Mouse (Mus musculus): ENCODE data around the gene Ptpn21. TPM values are rescaled to one million over a fixed set of nuclear protein-coding genes. Genes with fewer than 3 reads are reported as not detected.

Gene Ptpn21
- polyA plus RNA-seq, 1 experiment = 14.0 TPM

DNA sequence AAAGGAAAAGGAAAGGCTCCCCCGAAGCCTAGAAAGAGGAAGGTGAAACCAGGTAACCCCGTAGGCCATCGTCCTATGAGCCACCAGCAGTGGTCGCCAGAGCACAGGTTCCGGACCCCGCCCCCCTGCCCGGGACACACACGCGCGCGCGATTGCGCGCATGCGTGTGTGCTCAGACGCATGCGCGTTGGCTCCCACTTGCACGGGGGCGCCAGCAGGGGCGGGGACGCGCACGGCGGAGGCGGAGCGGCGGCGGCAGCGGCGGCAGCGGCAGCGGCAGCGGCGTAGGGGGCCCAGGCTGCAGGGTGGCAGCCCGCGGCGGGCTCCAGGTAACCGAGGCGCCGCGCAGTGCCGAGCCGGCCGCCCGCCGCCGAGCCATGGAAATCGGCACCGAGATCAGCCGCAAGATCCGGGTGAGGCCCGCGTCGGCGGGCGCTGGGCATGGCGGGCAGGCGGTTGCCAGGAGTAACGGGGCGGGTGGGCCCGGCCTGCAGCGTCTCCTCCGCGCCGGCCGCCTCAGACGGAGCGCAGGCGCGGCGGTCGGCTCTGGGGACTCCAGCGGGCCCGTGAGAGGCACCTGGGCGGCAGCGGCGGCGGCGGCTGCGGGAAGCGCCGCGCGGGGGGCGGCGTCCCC is 9.7 kb upstream of the Ptpn21 start, which contains the start of gene Zc3h14:
Zc3h14 (plus strand) TSS at position 219 of the 634 bp plus-strand sequence.
- Histone ChIP-seq H3K27ac (ENCODE audit: insufficient read depth, low read length) (peak within 1 kb of the TSS; percentile 70), H3K27me3 (ENCODE audit: control insufficient read depth, insufficient read depth, low read length) (no peaks in the 10 kb centered on the region), H3K4me3 (replicated peaks; ENCODE audit: insufficient read depth, low read depth, low read length) (peak within 1 kb of the TSS; percentile 82), H3K4me1 (ENCODE audit: control insufficient read depth, insufficient read depth, low read length) (peaks cover 6% of the 10 kb centered on the region; the same call in 1 of the 2 replicates)
- WGBS = under 1% methylated on average over 86 of the region's 87 CpGs
- peak; percentile 92 to 93 for DNase-seq
- TF ChIP-seq CTCF (IDR thresholded peaks at IDR 0.05; ENCODE audit: borderline replicate concordance, insufficient read depth, low read depth, low read length) (peak; percentile 67; the same call in 1 of the 2 replicates), POLR2A (IDR thresholded peaks at IDR 0.05; ENCODE audit: borderline replicate concordance, insufficient read depth, low read length) (0 out of 2 replicates have a peak, but pooled peaks have one; percentile 35)

DNA sequence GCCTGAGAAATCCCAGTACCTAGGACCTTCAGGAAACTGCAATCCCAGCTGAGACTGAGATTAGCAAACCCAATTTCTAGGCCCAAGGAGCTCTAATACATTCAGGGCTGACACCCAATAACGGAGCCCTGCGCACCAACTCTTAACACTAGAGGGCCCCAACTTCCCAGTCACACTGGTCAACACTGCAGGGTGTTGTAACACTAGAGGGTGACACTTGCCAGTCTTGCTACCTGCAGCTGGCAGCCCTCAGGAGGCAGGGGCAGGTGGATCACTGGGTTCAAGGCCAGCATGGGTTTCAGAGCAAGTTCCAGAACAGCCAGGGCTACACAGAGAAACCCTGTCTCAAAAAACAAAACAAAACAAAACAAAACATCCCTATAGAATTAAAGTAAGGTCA is 8.9 kb upstream of the Ptpn21 start:
- peak; percentile 43 to 46 for DNase-seq
- Histone ChIP-seq H3K27me3 (ENCODE audit: control insufficient read depth, insufficient read depth, low read length) (no peaks in the 10 kb centered on the region), H3K4me1 (ENCODE audit: control insufficient read depth, insufficient read depth, low read length) (peaks cover 6% of the 10 kb centered on the region; the same call in 1 of the 2 replicates), H3K4me3 (replicated peaks; ENCODE audit: insufficient read depth, low read depth, low read length) (no peak overlapping the region), H3K27ac (ENCODE audit: insufficient read depth, low read length) (no peak overlapping the region)
- WGBS = 20% methylated on average over 2 of the region's 2 CpGs
- TF ChIP-seq CTCF (IDR thresholded peaks at IDR 0.05; ENCODE audit: borderline replicate concordance, insufficient read depth, low read depth, low read length) (no peak; the same call in 1 of the 2 replicates), POLR2A (IDR thresholded peaks at IDR 0.05; ENCODE audit: borderline replicate concordance, insufficient read depth, low read length) (no peak)

GRCm38 (mm10) chr12:98745626-98746025 is 8.4 kb upstream of the Ptpn21 start:
- no peak for TF ChIP-seq POLR2A (IDR thresholded peaks at IDR 0.05; ENCODE audit: borderline replicate concordance, insufficient read depth, low read length)
- no peak for TF ChIP-seq CTCF (IDR thresholded peaks at IDR 0.05; ENCODE audit: borderline replicate concordance, insufficient read depth, low read depth, low read length)
- H3K4me1 ChIP-seq (ENCODE audit: control insufficient read depth, insufficient read depth, low read length) = peaks cover 6% of the 10 kb centered on the region; the same call in 1 of the 2 replicates
- no peaks in the 10 kb centered on the region for H3K27me3 ChIP-seq (ENCODE audit: control insufficient read depth, insufficient read depth, low read length)
- WGBS = 77% methylated on average over 4 of the region's 4 CpGs
- H3K27ac ChIP-seq (ENCODE audit: insufficient read depth, low read length) = no peak overlapping the region
- no peak for DNase-seq
- no peak overlapping the region for H3K4me3 ChIP-seq (replicated peaks; ENCODE audit: insufficient read depth, low read depth, low read length)

DNA sequence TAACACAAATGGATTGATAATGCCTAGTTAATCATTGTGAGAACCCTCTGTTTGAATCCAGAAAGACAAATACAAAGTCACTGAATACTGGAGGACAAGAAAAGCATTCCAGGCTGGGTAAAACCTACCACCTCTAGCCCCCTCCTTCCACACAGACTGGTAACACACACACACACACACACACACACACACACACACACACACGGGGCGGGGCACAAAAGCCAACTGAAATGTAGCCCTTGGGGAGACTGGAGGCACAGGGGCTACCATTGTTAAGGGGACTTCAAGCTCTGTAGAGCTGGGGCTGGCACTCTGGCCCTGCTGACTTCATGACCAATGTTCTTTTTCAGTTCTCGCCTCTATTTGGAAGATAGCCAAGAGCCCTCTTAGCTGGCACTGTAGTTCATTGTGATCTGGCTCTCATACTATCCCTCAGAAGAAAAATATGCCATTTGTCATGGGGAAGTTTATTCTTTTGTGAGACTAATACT is 3.9 kb upstream of the Ptpn21 start:
- TF ChIP-seq POLR2A (IDR thresholded peaks at IDR 0.05; ENCODE audit: borderline replicate concordance, insufficient read depth, low read length) (no peak), CTCF (IDR thresholded peaks at IDR 0.05; ENCODE audit: borderline replicate concordance, insufficient read depth, low read depth, low read length) (no peak)
- Histone ChIP-seq H3K27ac (ENCODE audit: insufficient read depth, low read length) (no peak overlapping the region), H3K4me3 (replicated peaks; ENCODE audit: insufficient read depth, low read depth, low read length) (no peak overlapping the region), H3K27me3 (ENCODE audit: control insufficient read depth, insufficient read depth, low read length) (no peaks in the 10 kb centered on the region), H3K4me1 (ENCODE audit: control insufficient read depth, insufficient read depth, low read length) (no peaks in the 10 kb centered on the region)
- 16% methylated on average over 3 of the region's 3 CpGs for WGBS
- peak in 1 of 2 experiments; percentile 4 for DNase-seq

GRCm38 (mm10) chr12:98737801-98738350 is 671 bp upstream of the Ptpn21 start:
- peaks cover 3% of the 10 kb centered on the region; the same call in 1 of the 2 replicates for H3K4me1 ChIP-seq (ENCODE audit: control insufficient read depth, insufficient read depth, low read length)
- 16% methylated on average over 7 of the region's 7 CpGs for WGBS
- H3K27ac ChIP-seq (ENCODE audit: insufficient read depth, low read length) = peak overlapping the region; percentile 56; the same call in 1 of the 2 replicates
- no peaks in the 10 kb centered on the region for H3K27me3 ChIP-seq (ENCODE audit: control insufficient read depth, insufficient read depth, low read length)
- peak overlapping the region; percentile 62 for H3K4me3 ChIP-seq (replicated peaks; ENCODE audit: insufficient read depth, low read depth, low read length)
- TF ChIP-seq POLR2A (IDR thresholded peaks at IDR 0.05; ENCODE audit: borderline replicate concordance, insufficient read depth, low read length) = no peak
- no peak for TF ChIP-seq CTCF (IDR thresholded peaks at IDR 0.05; ENCODE audit: borderline replicate concordance, insufficient read depth, low read depth, low read length)
- no peak for DNase-seq

DNA sequence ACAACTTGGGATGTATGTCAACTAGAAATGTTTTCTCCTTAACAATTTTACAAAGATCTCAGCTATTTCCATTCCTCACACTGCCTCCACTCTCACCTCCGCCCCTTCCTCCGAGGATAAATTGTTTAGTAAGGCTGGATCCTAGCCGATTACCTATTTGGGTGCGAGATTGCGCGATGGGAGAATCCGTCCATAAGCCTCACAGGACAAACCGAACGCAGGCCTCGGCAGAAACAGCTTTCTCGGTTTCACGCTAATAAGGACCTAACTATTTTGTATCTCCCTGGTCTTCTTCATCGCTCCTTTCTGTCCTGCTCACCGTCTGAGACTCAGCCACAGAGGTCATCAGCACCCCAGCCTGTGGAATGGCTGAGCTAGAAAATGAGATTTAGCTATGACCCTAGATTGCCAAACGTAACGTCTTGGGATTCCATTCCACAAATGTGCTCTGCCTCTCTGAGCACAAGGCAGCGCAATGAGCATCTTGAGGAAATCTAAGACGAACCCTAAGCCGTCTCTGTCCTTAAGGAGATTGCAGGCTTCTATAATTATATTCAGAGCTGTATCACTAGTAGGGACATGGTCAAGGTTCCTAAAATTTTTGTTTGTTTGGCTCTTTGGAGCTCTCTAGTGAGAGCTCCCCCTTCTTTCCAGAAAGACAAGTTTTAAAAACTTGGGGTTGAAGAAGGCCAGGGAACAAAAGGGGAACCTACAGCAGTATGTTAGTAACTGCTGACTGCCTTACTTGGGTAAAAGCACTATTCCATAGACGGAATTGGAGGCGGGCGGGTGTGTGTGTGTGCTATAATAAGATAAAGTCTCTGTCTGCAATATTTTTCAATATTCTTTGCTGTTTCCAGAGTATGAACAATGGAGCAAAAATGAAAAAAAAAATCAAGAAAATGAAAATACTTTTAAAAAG is 2.1 kb downstream of the Ptpn21 start:
- H3K4me3 ChIP-seq (replicated peaks; ENCODE audit: insufficient read depth, low read depth, low read length) = peak overlapping the region; percentile 95
- peak overlapping the region; percentile 8 for H3K27ac ChIP-seq (ENCODE audit: insufficient read depth, low read length)
- no peak for TF ChIP-seq CTCF (IDR thresholded peaks at IDR 0.05; ENCODE audit: borderline replicate concordance, insufficient read depth, low read depth, low read length)
- TF ChIP-seq POLR2A (IDR thresholded peaks at IDR 0.05; ENCODE audit: borderline replicate concordance, insufficient read depth, low read length) = no peak
- DNase-seq = no peak
- peaks cover 8% of the 10 kb centered on the region for H3K4me1 ChIP-seq (ENCODE audit: control insufficient read depth, insufficient read depth, low read length)
- WGBS = 10% methylated on average over 22 of the region's 22 CpGs
- H3K27me3 ChIP-seq (ENCODE audit: control insufficient read depth, insufficient read depth, low read length) = no peaks in the 10 kb centered on the region

GRCm38 (mm10) chr12:98734246-98734879 is 2.8 kb downstream of the Ptpn21 start:
- peak overlapping the region; percentile 95 for H3K4me3 ChIP-seq (replicated peaks; ENCODE audit: insufficient read depth, low read depth, low read length)
- peaks cover 8% of the 10 kb centered on the region for H3K4me1 ChIP-seq (ENCODE audit: control insufficient read depth, insufficient read depth, low read length)
- 1% methylated on average over 30 of the region's 30 CpGs for WGBS
- H3K27me3 ChIP-seq (ENCODE audit: control insufficient read depth, insufficient read depth, low read length) = no peaks in the 10 kb centered on the region
- DNase-seq = peak; percentile 89 to 94
- peak; percentile 44; the same call in 1 of the 2 replicates for TF ChIP-seq POLR2A (IDR thresholded peaks at IDR 0.05; ENCODE audit: borderline replicate concordance, insufficient read depth, low read length)
- no peak for TF ChIP-seq CTCF (IDR thresholded peaks at IDR 0.05; ENCODE audit: borderline replicate concordance, insufficient read depth, low read depth, low read length)
- H3K27ac ChIP-seq (ENCODE audit: insufficient read depth, low read length) = peak overlapping the region; percentile 82
